Mouse (Mus musculus) kidney, adult 2 months (tissue): ENCODE results near the gene Adm2. TPM values are rescaled to one million over a fixed set of nuclear protein-coding genes. Genes with fewer than 3 reads are reported as not detected.

Source experiments
- DNase-seq: peaks from one replicate; pipeline ENCODE4 v3.0.0; 2021
- H3K27ac ChIP-seq: fragments of 200-500 bp; 2 replicates; pipeline ENCODE4 v1.5.1; 2012; ENCODE audit warnings: low read depth, low read length, control low read depth, inconsistent platforms; ENCODE audit not compliant: insufficient read depth
- H3K27me3 ChIP-seq: fragments of 200-500 bp; replicated peaks from 2 replicates; pipeline ENCODE4 v1.6.1; 2012; ENCODE audit warnings: mild to moderate bottlenecking, moderate library complexity, low read length, inconsistent platforms; ENCODE audit not compliant: control insufficient read depth, insufficient read depth
- H3K36me3 ChIP-seq: fragments of 200-500 bp; 2 replicates; pipeline ENCODE4 v1.6.1; 2012; ENCODE audit warnings: mild to moderate bottlenecking, moderate library complexity, low read length, inconsistent platforms; ENCODE audit not compliant: control insufficient read depth, insufficient read depth
- H3K4me1 ChIP-seq: fragments of 200-500 bp; 2 replicates; pipeline ENCODE4 v1.6.1; 2011; ENCODE audit warnings: low read length; ENCODE audit not compliant: control insufficient read depth, insufficient read depth
- H3K4me3 ChIP-seq: fragments of 200-500 bp; 2 replicates; pipeline ENCODE4 v1.5.1; 2011; ENCODE audit warnings: mild to moderate bottlenecking, low read depth, low read length, control low read depth; ENCODE audit not compliant: insufficient read depth
- CTCF ChIP-seq: fragments of 200-500 bp; conservative IDR thresholded peaks from 2 replicates; pipeline ENCODE4 v1.5.1; 2011; ENCODE audit warnings: low read depth, mild to moderate bottlenecking, control low read depth, low read length, moderate library complexity, mixed read lengths; ENCODE audit not compliant: insufficient read depth, insufficient read length
- POLR2A ChIP-seq: fragments of 200-500 bp; IDR thresholded peaks from one replicate; pipeline ENCODE4 v1.6.1; 2011; ENCODE audit warnings: low read depth, low read length, control low read depth
- WGBS: fragments of 180-500 bp; shearing (Covaris S2); methylation state at CpG from one replicate; pipeline ENCODE4 v1.1.7; 2018; 5-methylcytosine and 5-hydroxymethylcytosine counted together
- polyA plus RNA-seq: library from polyadenylated mRNA; depleted of rRNA; stranded (reverse); fragments of >200 nt; gene quantifications from 2 replicates; pipeline ENCODE4 v1.2.3, GENCODE M21; 2012; rRNA removed

Gene Adm2
- polyA plus RNA-seq, 1 experiment: 12.1 TPM

DNA sequence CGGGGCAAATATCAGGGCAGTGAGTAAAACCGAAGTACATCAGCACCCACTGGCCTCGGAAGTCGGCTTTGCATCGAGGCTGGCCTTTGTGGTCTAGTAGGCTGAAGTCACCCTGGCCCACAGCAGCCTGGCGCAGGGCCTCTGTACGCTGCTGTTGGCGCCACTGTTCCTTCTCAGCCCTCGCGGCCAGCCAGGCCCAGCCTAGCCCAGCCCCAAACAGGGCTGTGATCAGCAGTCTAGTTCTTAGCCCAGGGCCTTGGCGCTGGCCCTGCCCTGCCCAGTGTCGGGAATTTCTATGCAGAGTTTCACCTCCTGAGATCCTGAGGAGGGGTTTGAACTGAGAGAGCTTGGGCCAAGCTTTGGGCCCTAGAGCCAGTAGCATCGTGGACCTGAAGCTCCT lies 49.5 kb downstream of the Adm2 start:
- peaks cover 7% of the 10 kb centered on the region; the same call in 1 of the 2 replicates for H3K4me1 ChIP-seq
- no peak overlapping the region for H3K27ac ChIP-seq

DNA sequence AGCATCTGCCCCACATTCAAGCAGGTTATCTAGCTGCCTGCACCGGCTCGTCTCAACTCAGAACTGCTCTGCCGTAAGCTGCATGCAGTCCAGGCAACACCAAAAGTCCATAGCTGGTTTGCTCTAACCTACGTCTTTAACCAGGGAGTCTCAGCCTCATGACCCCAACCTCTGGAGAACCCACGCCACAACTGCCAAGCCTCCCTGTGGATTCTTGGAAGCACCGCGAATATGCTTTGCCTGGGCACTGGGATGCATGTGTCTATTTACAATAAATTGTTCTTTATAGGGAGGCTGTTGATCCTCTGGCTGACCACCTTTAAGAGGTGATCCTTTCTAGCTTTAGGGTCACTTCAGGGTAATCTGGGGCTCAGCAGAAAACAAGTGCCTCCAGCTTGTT lies 50.0 kb downstream of the Adm2 start:
- Histone ChIP-seq H3K4me3 (0 out of 2 replicates have a peak overlapping the region, but pooled peaks have one; percentile 76), H3K27me3 (no peaks in the 10 kb centered on the region), H3K27ac (no peak overlapping the region), H3K4me1 (peaks cover 7% of the 10 kb centered on the region; the same call in 1 of the 2 replicates), H3K36me3 (no peaks in the 10 kb centered on the region; the same call in 1 of the 2 replicates)
- no peak for DNase-seq
- no peak for TF ChIP-seq CTCF
- TF ChIP-seq POLR2A: no peak
- WGBS: 76% methylated on average over 7 of the region's 7 CpGs

More for the DNA sequence above, 49.5 kb downstream of the Adm2 start:
- WGBS: 85% methylated on average over 13 of the region's 13 CpGs
- no peak for DNase-seq
- Histone ChIP-seq H3K27me3 (no peaks in the 10 kb centered on the region), H3K36me3 (no peaks in the 10 kb centered on the region; the same call in 1 of the 2 replicates), H3K4me3 (no peak overlapping the region)
- no peak for TF ChIP-seq CTCF
- no peak for TF ChIP-seq POLR2A

DNA sequence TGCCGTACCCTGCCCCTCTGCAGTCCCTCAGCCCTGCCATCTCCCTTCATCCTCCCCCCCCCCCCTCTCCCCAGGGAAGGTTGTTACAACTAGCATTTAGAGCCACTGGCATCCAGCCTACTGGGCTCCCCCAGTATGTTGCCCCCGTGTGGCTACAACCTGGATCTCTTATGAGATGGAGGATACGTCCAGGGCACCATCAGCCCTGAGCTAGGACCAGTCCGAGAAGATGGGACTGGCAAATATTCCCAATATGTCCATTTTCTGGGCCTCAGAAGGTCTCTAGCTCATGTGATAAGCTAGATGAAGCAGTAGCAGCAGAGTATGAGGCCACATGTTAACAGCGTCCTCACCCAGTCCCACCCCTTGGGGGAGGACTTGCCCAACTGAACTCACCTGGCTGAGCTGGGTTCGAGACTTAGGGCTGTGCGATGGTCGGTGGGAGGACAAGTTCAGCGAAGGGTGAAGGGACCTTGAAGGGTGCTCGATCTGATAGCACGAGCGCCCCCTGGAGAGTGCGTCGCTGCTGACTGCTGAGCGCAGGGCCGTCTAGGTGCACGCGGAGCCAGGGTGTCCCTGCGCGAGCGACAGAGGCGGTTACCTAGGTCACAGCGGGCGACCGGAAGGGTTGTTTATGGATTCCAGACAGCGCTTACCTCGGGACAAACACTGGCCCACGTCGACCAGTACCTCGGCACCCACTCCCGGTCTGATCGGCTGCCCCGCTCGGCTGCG lies 50.7 kb downstream of the Adm2 start:
- peak; percentile 91 for DNase-seq
- H3K27me3 ChIP-seq: no peaks in the 10 kb centered on the region
- WGBS: 2% methylated on average over 35 of the region's 35 CpGs
- H3K4me3 ChIP-seq: peak overlapping the region; percentile 76
- TF ChIP-seq CTCF (peak; percentile 72), POLR2A (no peak)
- peaks cover 7% of the 10 kb centered on the region; the same call in 1 of the 2 replicates for H3K4me1 ChIP-seq
- no peaks in the 10 kb centered on the region; the same call in 1 of the 2 replicates for H3K36me3 ChIP-seq
- peak overlapping the region; percentile 87 for H3K27ac ChIP-seq

DNA sequence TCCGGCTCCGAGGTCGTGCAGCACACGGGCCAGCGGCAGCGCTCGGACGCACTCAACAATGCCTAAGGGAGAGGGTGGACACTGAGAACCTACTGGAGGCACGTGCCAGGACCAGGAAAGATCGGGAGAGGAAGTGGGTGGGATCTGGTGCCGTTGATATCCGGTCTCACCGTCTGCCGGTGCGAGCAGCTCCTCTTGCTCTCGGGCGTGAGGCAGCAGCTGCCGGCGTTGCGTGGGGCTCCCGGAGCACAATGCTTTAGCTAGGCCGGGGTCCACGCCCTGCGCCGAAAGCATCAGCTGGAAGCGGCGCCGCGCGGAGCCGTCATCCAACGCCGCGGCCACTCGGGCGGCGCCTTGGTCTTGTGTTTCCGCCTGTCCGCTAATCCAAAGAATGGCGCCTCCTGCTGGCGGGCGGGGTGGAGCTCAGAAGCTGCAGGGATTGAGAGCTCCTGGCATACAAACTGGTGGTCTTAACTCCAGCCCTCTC lies 51.3 kb downstream of the Adm2 start, which contains the start of gene Sco2:
Gene Sco2, minus strand, starts transcription at position 85 of the 487 bp plus-strand sequence.
- no peaks in the 10 kb centered on the region; the same call in 1 of the 2 replicates for H3K36me3 ChIP-seq
- H3K27me3 ChIP-seq: no peaks in the 10 kb centered on the region
- H3K4me3 ChIP-seq: peak within 1 kb of the TSS; percentile 76
- under 1% methylated on average over 42 of the region's 42 CpGs for WGBS
- DNase-seq: peak; percentile 94
- H3K4me1 ChIP-seq: peaks cover 7% of the 10 kb centered on the region; the same call in 1 of the 2 replicates
- TF ChIP-seq CTCF (peak; percentile 70), POLR2A (peak; percentile 56)
- H3K27ac ChIP-seq: peak within 1 kb of the TSS; percentile 87

Other genes starting within 250 kb of the Adm2 start
- 47.2 and 51.0 TPM in 2 replicates for gene Trabd, start 247.6 kb upstream of the Adm2 start, polyA plus RNA-seq
- 55.9 and 68.7 TPM in 2 replicates for gene Selenoo, start 233.6 kb upstream of the Adm2 start, polyA plus RNA-seq
- gene Tubgcp6, start 199.6 kb upstream of the Adm2 start, polyA plus RNA-seq: 17.2 and 24.4 TPM in 2 replicates
- 26.5 and 27.7 TPM in 2 replicates for gene Hdac10, start 194.0 kb upstream of the Adm2 start, polyA plus RNA-seq
- gene Mapk12, start 182.0 kb upstream of the Adm2 start, polyA plus RNA-seq: 12.7 and 13.9 TPM in 2 replicates
- 6.0 and 7.9 TPM in 2 replicates for gene Mapk11, start 173.1 kb upstream of the Adm2 start, polyA plus RNA-seq
- 288 and 297 TPM in 2 replicates for gene Plxnb2, start 141.9 kb upstream of the Adm2 start, polyA plus RNA-seq
- 11.2 and 15.0 TPM in 2 replicates for gene Dennd6b, start 126.2 kb upstream of the Adm2 start, polyA plus RNA-seq
- gene Ppp6r2, start 111.2 kb upstream of the Adm2 start, polyA plus RNA-seq: 85.0 and 148 TPM in 2 replicates
- gene Sbf1, start 7.4 kb upstream of the Adm2 start, polyA plus RNA-seq: 174 and 184 TPM in 2 replicates
- 7,787 and 8,230 TPM in 2 replicates for gene Miox, start 11.7 kb downstream of the Adm2 start, polyA plus RNA-seq
- gene Lmf2, start 32.9 kb downstream of the Adm2 start, polyA plus RNA-seq: 40.2 and 43.7 TPM in 2 replicates
- 111 and 124 TPM in 2 replicates for gene Ncaph2, start 33.0 kb downstream of the Adm2 start, polyA plus RNA-seq
- 59.5 and 65.3 TPM in 2 replicates for gene Sco2, start 51.1 kb downstream of the Adm2 start, polyA plus RNA-seq
- gene Tymp, start 54.3 kb downstream of the Adm2 start, polyA plus RNA-seq: 1.8 and 3.1 TPM in 2 replicates
- gene Odf3b, start 56.6 kb downstream of the Adm2 start, polyA plus RNA-seq: 1.6 and 2.2 TPM in 2 replicates
- gene Klhdc7b, start 62.2 kb downstream of the Adm2 start, polyA plus RNA-seq: not detected in 2 replicates
- not detected in 2 replicates for gene Syce3, start 87.8 kb downstream of the Adm2 start, polyA plus RNA-seq
- gene Cpt1b, start 103.1 kb downstream of the Adm2 start, polyA plus RNA-seq: 55.3 and 64.1 TPM in 2 replicates
- 0.76 and 0.99 TPM in 2 replicates for gene C730034F03Rik, start 106.9 kb downstream of the Adm2 start, polyA plus RNA-seq
- 1.1 and 1.5 TPM in 2 replicates for gene Gm44502, start 107.0 kb downstream of the Adm2 start, polyA plus RNA-seq
- gene Chkb, start 107.2 kb downstream of the Adm2 start, polyA plus RNA-seq: 58.2 and 62.6 TPM in 2 replicates
- gene Mapk8ip2, start 131.2 kb downstream of the Adm2 start, polyA plus RNA-seq: 0.29 and 0.59 TPM in 2 replicates
- 26.0 and 30.0 TPM in 2 replicates for gene Arsa, start 154.7 kb downstream of the Adm2 start, polyA plus RNA-seq
- gene Shank3, start 176.9 kb downstream of the Adm2 start, polyA plus RNA-seq: 18.0 and 19.5 TPM in 2 replicates
- 0.58 and 0.74 TPM in 2 replicates for gene Acr, start 245.6 kb downstream of the Adm2 start, polyA plus RNA-seq